Mouse (Mus musculus) kidney, adult 2 months (tissue): ENCODE measurements at regions not wholly inside any gene's neighbourhood (a gene's known extent, or its start where the extent isn't known, plus 50 kb on each side); places are given as distances from the start of the nearest gene placed in this dataset.

ENCODE experiments used
- DNase-seq: peaks from one replicate; pipeline ENCODE4 v3.0.0; 2021
- H3K27ac ChIP-seq: fragments of 200-500 bp; 2 replicates; pipeline ENCODE4 v1.5.1; 2012; ENCODE audit warnings: low read depth, low read length, control low read depth, inconsistent platforms; ENCODE audit not compliant: insufficient read depth
- H3K27me3 ChIP-seq: fragments of 200-500 bp; replicated peaks from 2 replicates; pipeline ENCODE4 v1.6.1; 2012; ENCODE audit warnings: mild to moderate bottlenecking, moderate library complexity, low read length, inconsistent platforms; ENCODE audit not compliant: control insufficient read depth, insufficient read depth
- H3K36me3 ChIP-seq: fragments of 200-500 bp; 2 replicates; pipeline ENCODE4 v1.6.1; 2012; ENCODE audit warnings: mild to moderate bottlenecking, moderate library complexity, low read length, inconsistent platforms; ENCODE audit not compliant: control insufficient read depth, insufficient read depth
- H3K4me1 ChIP-seq: fragments of 200-500 bp; 2 replicates; pipeline ENCODE4 v1.6.1; 2011; ENCODE audit warnings: low read length; ENCODE audit not compliant: control insufficient read depth, insufficient read depth
- H3K4me3 ChIP-seq: fragments of 200-500 bp; 2 replicates; pipeline ENCODE4 v1.5.1; 2011; ENCODE audit warnings: mild to moderate bottlenecking, low read depth, low read length, control low read depth; ENCODE audit not compliant: insufficient read depth
- CTCF ChIP-seq: fragments of 200-500 bp; conservative IDR thresholded peaks from 2 replicates; pipeline ENCODE4 v1.5.1; 2011; ENCODE audit warnings: low read depth, mild to moderate bottlenecking, control low read depth, low read length, moderate library complexity, mixed read lengths; ENCODE audit not compliant: insufficient read depth, insufficient read length
- POLR2A ChIP-seq: fragments of 200-500 bp; IDR thresholded peaks from one replicate; pipeline ENCODE4 v1.6.1; 2011; ENCODE audit warnings: low read depth, low read length, control low read depth
- WGBS: fragments of 180-500 bp; shearing (Covaris S2); methylation state at CpG from one replicate; pipeline ENCODE4 v1.1.7; 2018; 5-methylcytosine and 5-hydroxymethylcytosine counted together

DNA sequence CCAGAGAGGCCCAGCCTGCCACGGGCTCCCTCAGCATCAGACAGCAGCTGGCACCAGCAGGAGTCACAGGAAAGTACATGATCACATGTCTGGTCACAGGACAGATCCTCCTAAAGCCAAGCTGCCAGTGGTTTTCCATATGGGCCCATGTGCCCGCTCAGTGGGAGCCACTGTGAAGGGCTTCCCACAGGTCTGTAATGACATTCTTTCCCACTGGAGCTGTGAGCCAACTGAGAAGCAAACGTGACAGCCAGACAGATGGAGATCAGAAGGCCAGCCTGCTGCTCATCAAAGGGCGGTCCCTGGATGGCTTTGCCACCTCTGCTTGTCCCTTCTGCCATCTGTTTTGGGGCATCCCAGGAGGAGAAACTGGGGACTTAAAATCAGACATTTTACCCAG, 121.8 kb upstream of the Kcnj6 start:
- WGBS, result 59% methylated on average over 4 of the region's 4 CpGs

DNA sequence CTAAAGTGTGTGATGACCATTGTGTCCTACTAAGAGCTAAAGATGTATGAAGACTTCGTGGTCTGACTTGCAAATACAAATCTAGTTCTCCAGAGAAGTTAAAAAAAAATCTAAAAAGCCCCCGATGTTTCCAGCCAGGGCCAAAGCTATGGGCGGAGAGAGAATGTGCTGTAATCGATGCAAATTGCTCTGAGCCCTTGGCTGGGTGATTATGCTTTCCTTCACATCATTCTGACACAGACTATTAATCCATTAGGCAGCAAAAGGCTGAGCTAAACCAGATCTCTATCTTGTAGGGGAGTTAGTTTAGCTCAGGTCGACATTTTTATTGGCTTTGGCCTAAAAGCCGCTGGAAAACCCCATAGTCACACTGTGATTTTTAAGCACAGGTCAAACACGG, 124.5 kb upstream of the Kcnj6 start:
- TF ChIP-seq POLR2A, result no peak
- no peak for TF ChIP-seq CTCF
- no peak for DNase-seq
- no peak overlapping the region for H3K27ac ChIP-seq
- no peaks in the 10 kb centered on the region for H3K36me3 ChIP-seq
- H3K27me3 ChIP-seq, result no peaks in the 10 kb centered on the region
- 17% methylated on average over 7 of the region's 7 CpGs for WGBS
- no peaks in the 10 kb centered on the region for H3K4me1 ChIP-seq
- H3K4me3 ChIP-seq, result no peak overlapping the region

More for the DNA sequence above, 121.8 kb upstream of the Kcnj6 start:
- no peak for TF ChIP-seq POLR2A
- no peak for TF ChIP-seq CTCF
- no peak overlapping the region for H3K4me3 ChIP-seq
- DNase-seq, result no peak
- H3K27ac ChIP-seq, result no peak overlapping the region
- no peaks in the 10 kb centered on the region for H3K27me3 ChIP-seq
- no peaks in the 10 kb centered on the region for H3K36me3 ChIP-seq
- H3K4me1 ChIP-seq, result no peaks in the 10 kb centered on the region

DNA sequence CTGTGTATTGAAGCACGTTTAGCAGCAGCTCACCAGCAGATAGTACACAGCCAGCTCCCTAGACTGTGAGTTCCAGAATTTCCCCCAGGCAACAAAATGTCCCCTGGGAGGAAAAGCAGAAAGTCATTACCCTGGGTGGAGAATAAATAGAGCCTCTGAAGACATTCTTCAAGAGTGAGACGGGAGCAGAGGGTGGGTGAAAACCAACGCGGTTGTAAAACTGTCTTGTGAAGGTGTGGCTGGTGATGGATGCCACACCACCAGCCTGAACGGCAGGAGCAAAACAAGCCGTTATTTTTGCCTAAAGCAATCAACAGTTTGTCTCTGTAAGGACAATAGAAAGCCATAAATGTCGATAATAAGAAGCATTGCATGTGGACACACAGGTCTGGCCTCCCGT, 129.7 kb upstream of the Kcnj15 start:
- 5% methylated on average over 8 of the region's 8 CpGs for WGBS
- DNase-seq, result no peak
- TF ChIP-seq POLR2A, result no peak
- TF ChIP-seq CTCF, result no peak

DNA sequence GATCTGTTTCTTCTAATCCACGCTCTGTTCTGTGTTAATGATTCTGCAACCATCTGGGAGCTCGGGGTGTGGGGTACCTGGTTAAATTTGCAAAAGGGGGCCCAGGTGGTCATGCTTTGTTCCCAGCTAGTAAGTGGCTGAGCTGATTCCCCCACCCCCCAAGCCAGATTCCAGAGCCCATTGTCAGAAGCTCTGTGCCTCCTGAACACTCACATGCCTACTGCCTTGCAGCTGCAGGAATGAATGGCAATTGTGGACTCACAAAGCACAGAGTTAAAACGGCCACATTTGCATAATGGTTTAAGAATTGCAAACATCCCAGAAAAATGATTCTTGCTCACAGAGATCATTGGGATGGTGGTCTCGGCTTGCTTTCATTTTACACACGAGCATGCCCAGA, 125.5 kb upstream of the Kcnj15 start:
- Histone ChIP-seq H3K36me3 (no peaks in the 10 kb centered on the region), H3K4me1 (no peaks in the 10 kb centered on the region), H3K4me3 (no peak overlapping the region), H3K27ac (no peak overlapping the region), H3K27me3 (no peaks in the 10 kb centered on the region)
- 63% methylated on average over 5 of the region's 5 CpGs for WGBS
- no peak for TF ChIP-seq POLR2A
- no peak for TF ChIP-seq CTCF
- no peak for DNase-seq

More for the DNA sequence above, 129.7 kb upstream of the Kcnj15 start:
- H3K27ac ChIP-seq, result no peak overlapping the region
- no peak overlapping the region for H3K4me3 ChIP-seq
- no peaks in the 10 kb centered on the region for H3K27me3 ChIP-seq
- H3K4me1 ChIP-seq, result no peaks in the 10 kb centered on the region
- H3K36me3 ChIP-seq, result no peaks in the 10 kb centered on the region

DNA sequence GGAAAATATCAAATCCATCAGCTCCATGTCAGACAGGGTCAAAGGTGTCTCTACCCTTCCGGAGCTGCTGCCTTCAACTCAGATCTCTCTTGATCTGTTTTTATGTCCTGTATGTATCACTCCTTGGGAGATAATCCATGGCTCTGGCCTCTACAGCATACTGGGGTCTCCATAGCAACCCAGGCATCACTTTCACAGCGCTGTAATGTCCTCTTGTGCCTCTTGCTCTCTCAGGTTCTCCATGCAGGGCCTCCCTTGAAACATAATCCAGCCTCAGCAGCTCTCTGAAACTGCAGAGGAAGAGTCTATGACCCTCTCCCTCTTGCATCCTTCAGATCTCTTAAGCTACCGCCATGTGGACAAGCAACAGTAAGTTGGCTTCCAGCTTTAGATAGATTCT, 118.5 kb upstream of the Kcnj15 start:
- Histone ChIP-seq H3K27ac (no peak overlapping the region), H3K4me3 (no peak overlapping the region), H3K27me3 (no peaks in the 10 kb centered on the region), H3K36me3 (no peaks in the 10 kb centered on the region), H3K4me1 (no peaks in the 10 kb centered on the region)
- TF ChIP-seq CTCF, result no peak
- TF ChIP-seq POLR2A, result no peak
- WGBS, result 33% methylated on average over 3 of the region's 3 CpGs
- DNase-seq, result no peak

DNA sequence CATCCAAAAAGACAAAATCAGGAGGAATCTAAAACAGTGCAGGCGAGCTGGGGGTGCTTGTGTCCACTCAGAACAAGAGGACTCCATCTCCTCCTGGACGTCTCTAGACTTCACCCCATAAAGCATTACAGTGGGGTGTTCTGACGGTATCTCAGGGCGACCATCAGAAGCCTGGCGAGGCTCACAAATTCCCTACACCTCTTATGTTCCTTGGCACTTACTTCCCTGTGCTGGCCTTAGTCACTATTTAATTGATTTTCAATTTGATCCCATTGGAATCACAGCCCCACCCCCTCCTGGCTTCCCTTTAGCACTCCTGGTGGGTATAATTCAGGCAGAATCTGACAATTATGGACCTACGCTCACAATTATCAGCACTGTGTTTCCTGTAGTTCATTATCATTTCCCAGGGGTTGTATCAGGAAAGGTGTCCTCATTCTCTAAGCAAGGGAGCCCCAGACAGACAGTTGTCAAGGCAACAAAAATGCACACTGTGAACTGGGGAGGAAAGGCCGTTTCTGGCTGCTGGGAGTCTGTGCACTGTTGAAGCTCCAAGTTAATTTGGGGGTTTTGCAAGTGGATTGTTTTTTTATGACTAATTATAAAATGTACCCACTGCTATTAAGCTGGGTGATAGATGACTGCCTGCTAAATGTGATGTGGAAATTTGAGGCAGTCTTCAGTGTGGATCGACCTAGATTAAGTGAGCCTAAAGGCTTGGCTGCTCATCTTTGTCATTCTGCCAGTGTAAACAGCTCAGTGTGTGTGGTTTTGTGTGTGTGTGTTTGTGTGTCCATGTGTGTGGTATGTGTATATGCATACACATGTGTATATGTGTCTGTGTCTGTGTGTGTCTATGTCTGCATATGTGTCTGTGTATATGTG, 115.6 kb upstream of the Kcnj15 start:
- Histone ChIP-seq H3K27ac (no peak overlapping the region), H3K36me3 (no peaks in the 10 kb centered on the region), H3K4me3 (no peak overlapping the region), H3K4me1 (no peaks in the 10 kb centered on the region), H3K27me3 (no peaks in the 10 kb centered on the region)
- WGBS, result 65% methylated on average over 8 of the region's 8 CpGs
- TF ChIP-seq CTCF, result no peak
- TF ChIP-seq POLR2A, result no peak
- DNase-seq, result no peak

DNA sequence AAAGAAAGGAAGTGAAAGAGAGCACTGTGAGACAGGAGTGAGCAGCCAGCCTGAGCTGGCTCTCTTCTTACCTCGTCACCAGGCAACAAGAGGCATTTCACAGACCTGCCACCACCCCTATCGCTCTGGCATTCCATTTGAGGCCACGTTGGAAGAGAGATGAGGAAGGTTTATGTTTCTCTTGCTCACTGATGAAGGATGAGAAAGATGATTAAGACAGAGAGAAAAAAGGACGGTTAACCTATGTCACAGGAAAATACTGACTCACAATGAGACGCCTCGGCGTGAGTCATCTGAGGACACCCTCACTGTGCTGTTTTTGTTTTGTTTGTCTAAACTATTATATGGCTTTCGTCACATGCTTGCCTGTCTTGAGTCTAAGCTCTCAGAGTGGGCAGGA, 106.9 kb upstream of the Kcnj15 start:
- Histone ChIP-seq H3K4me3 (no peak overlapping the region), H3K27me3 (no peaks in the 10 kb centered on the region), H3K36me3 (no peaks in the 10 kb centered on the region), H3K4me1 (no peaks in the 10 kb centered on the region), H3K27ac (no peak overlapping the region)
- no peak for DNase-seq
- WGBS, result 59% methylated on average over 8 of the region's 8 CpGs
- TF ChIP-seq CTCF, result no peak
- no peak for TF ChIP-seq POLR2A

DNA sequence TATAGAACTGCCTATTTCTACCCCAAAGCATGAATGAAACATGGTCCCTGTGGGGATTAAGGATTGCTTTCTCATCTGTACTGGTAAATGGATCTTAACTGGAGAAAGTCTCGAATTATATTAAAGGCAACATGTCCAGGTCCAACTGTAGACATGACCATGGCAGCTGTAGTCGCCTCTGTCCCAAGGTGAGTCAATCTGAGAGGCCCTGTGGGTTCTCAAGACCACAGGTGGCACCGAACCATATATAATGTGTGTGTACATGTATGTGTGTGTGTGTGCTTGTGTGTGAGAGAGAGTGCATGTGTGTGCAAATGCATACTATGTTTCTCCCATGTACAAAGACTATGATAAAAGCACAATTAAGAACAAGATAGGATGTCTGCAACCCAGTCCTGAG, 105.9 kb upstream of the Kcnj15 start:
- 78% methylated on average over 3 of the region's 3 CpGs for WGBS
- Histone ChIP-seq H3K27me3 (no peaks in the 10 kb centered on the region), H3K36me3 (no peaks in the 10 kb centered on the region), H3K27ac (no peak overlapping the region), H3K4me3 (no peak overlapping the region), H3K4me1 (no peaks in the 10 kb centered on the region)
- no peak for DNase-seq
- TF ChIP-seq POLR2A (no peak), CTCF (no peak)
